Mouse (Mus musculus) mature B cell (primary cell): Measurements from ENCODE around the gene Lrp10.

Source experiments
- in situ Hi-C: fragments of 300-500 bp; cut with MboI; formaldehyde crosslinking; loops from 2 replicates; pipeline ENCODE4 v1.14.3; 2019

The Lrp10 gene

GRCm38 (mm10) chr14:54463959-54464292 is at the start of gene Lrp10:
Gene Lrp10, plus strand, starts transcription at chr14:54464137.
- in situ Hi-C loops, result loop anchor here (25.0 kb wide), 1 partner anchor 402 kb away; no protein-coding TSS in a partner anchor

GRCm38 (mm10) chr14:54415241-54416020 is 48.5 kb upstream of the Lrp10 start:
- in situ Hi-C loops, result no loop called here

- in situ Hi-C loops, result no loop called here
These were observed 47.6 kb upstream of the Lrp10 start for GRCm38 (mm10) chr14:54416229-54416775.

GRCm38 (mm10) chr14:54416830-54417229 is 47.1 kb upstream of the Lrp10 start:
- in situ Hi-C loops, result no loop called here

GRCm38 (mm10) chr14:54417623-54418081 is 46.3 kb upstream of the Lrp10 start, which contains the start of gene Slc7a7:
Gene Slc7a7, minus strand, starts transcription at chr14:54417780.
- in situ Hi-C loops, result no loop called here

- in situ Hi-C loops, result no loop called here
These were observed 42.9 kb upstream of the Lrp10 start for GRCm38 (mm10) chr14:54421014-54421413.

- in situ Hi-C loops, result no loop called here
These were observed 40.5 kb upstream of the Lrp10 start for GRCm38 (mm10) chr14:54423406-54423805.

- in situ Hi-C loops, result loop anchor here (25.0 kb wide), 1 partner anchor 187 kb away; no protein-coding TSS in a partner anchor
These were observed 39.3 kb upstream of the Lrp10 start for GRCm38 (mm10) chr14:54424634-54425033.

GRCm38 (mm10) chr14:54425540-54425939 is 38.4 kb upstream of the Lrp10 start:
- in situ Hi-C loops, result loop anchor here (25.0 kb wide), 1 partner anchor 188 kb away; no protein-coding TSS in a partner anchor

GRCm38 (mm10) chr14:54426003-54426688 is 37.8 kb upstream of the Lrp10 start:
- in situ Hi-C loops, result loop anchor here (25.0 kb wide), 1 partner anchor 189 kb away; no protein-coding TSS in a partner anchor

- in situ Hi-C loops, result loop anchor here (25.0 kb wide), 1 partner anchor 190 kb away; no protein-coding TSS in a partner anchor
These were observed 37.1 kb upstream of the Lrp10 start, which contains the start of gene Mrpl52 for GRCm38 (mm10) chr14:54426689-54427398. Gene Mrpl52, plus strand, starts transcription at chr14:54426909.

- in situ Hi-C loops, result loop anchor here (25.0 kb wide), 1 partner anchor 190 kb away; no protein-coding TSS in a partner anchor
These were observed 36.2 kb upstream of the Lrp10 start for GRCm38 (mm10) chr14:54427696-54428095.

GRCm38 (mm10) chr14:54428421-54428820 is 35.5 kb upstream of the Lrp10 start:
- in situ Hi-C loops, result loop anchor here (25.0 kb wide), 1 partner anchor 191 kb away; no protein-coding TSS in a partner anchor

GRCm38 (mm10) chr14:54429332-54430093 is 34.4 kb upstream of the Lrp10 start:
- in situ Hi-C loops, result loop anchor here (25.0 kb wide), 1 partner anchor 192 kb away; no protein-coding TSS in a partner anchor

GRCm38 (mm10) chr14:54430406-54431145 is 33.4 kb upstream of the Lrp10 start:
- in situ Hi-C loops, result loop anchor here (25.0 kb wide), 1 partner anchor 193 kb away; no protein-coding TSS in a partner anchor

GRCm38 (mm10) chr14:54431334-54432077 is 32.4 kb upstream of the Lrp10 start, which contains the start of gene Mmp14:
Gene Mmp14, plus strand, starts transcription at chr14:54431612.
- in situ Hi-C loops, result loop anchor here (25.0 kb wide), 1 partner anchor 194 kb away; no protein-coding TSS in a partner anchor

GRCm38 (mm10) chr14:54432078-54432836 is 31.7 kb upstream of the Lrp10 start:
- in situ Hi-C loops, result loop anchor here (25.0 kb wide), 1 partner anchor 195 kb away; no protein-coding TSS in a partner anchor
